Mouse (Mus musculus) intestine, embryonic 14.5 days (tissue): ENCODE results near the gene Nup133. TPM values are rescaled to one million over a fixed set of nuclear protein-coding genes. Genes with fewer than 3 reads are reported as not detected.

Experiments
- ATAC-seq: fragments of 200-750 bp; cut with Nextera tagmentation; replicated peaks from 2 replicates; pipeline ENCODE4 v1.8.0; 2017; ENCODE audit warnings: low read depth, moderate number of reproducible peaks, moderate TSS enrichment, moderate library complexity; ENCODE audit not compliant: low FRiP score, low TSS enrichment
- DNase-seq: peaks from one replicate; pipeline ENCODE4 v3.0.0-alpha.2; 2018; ENCODE audit warnings: low spot score
- H3K27ac ChIP-seq: fragments of 300-500 bp; sonication (generic); 2 replicates; pipeline ENCODE4 v1.5.1; 2014; ENCODE audit warnings: low read depth, mild to moderate bottlenecking, control low read depth
- H3K27me3 ChIP-seq: fragments of 300-500 bp; sonication (generic); replicated peaks from 2 replicates; pipeline ENCODE4 v1.6.1; 2014; ENCODE audit warnings: low read length, control low read depth; ENCODE audit not compliant: control insufficient read depth, insufficient read depth
- H3K36me3 ChIP-seq: fragments of 300-500 bp; sonication (generic); 2 replicates; pipeline ENCODE4 v1.6.1; 2014; ENCODE audit warnings: low read length, control low read depth; ENCODE audit not compliant: control insufficient read depth, insufficient read depth
- H3K4me1 ChIP-seq: fragments of 300-500 bp; sonication (generic); replicated peaks from 2 replicates; pipeline ENCODE4 v1.6.1; 2014; ENCODE audit warnings: low read length, control low read depth, mixed read lengths; ENCODE audit not compliant: control insufficient read depth, insufficient read depth
- H3K4me2 ChIP-seq: fragments of 300-500 bp; sonication (generic); 2 replicates; pipeline ENCODE4 v1.6.1; 2014; ENCODE audit warnings: low read length
- H3K4me3 ChIP-seq: fragments of 300-500 bp; sonication (generic); 2 replicates; pipeline ENCODE4 v1.5.1; 2014; ENCODE audit warnings: low read depth, low read length, control low read depth, mixed read lengths
- H3K9ac ChIP-seq: fragments of 300-500 bp; sonication (generic); 2 replicates; pipeline ENCODE4 v1.6.1; 2014; ENCODE audit warnings: mild to moderate bottlenecking, low read length
- H3K9me3 ChIP-seq: fragments of 300-500 bp; sonication (generic); 2 replicates; pipeline ENCODE4 v1.6.1; 2016; ENCODE audit warnings: low read length, control low read depth; ENCODE audit not compliant: control insufficient read depth
- WGBS: fragments of 180-500 bp; shearing (Covaris S2); extraction: QIAGEN DNeasy Blood & Tissue Kit; methylation state at CpG from one replicate; pipeline ENCODE4 v1.1.7; 2014; 5-methylcytosine and 5-hydroxymethylcytosine counted together
- polyA plus RNA-seq: library from polyadenylated mRNA; unstranded; fragments of >200 nt; fragmentation: Nextera tagmentation; extraction: Ambion mirVana; gene quantifications from 2 replicates; pipeline ENCODE4 v1.2.1, GENCODE M21; 2014

Nup133 gene
- polyA plus RNA-seq, 1 experiment from 2014 or later, result 44.3 TPM

- Histone ChIP-seq H3K27ac (no peak overlapping the region), H3K4me2 (no peak overlapping the region), H3K9ac (no peak overlapping the region), H3K36me3 (no peaks in the 10 kb centered on the region), H3K27me3 (peaks cover 64% of the 10 kb centered on the region), H3K4me3 (no peak overlapping the region), H3K9me3 (no peaks in the 10 kb centered on the region), H3K4me1 (0 out of 2 replicates have a peak, but pooled peaks cover 6% of the 10 kb centered on the region)
- ATAC-seq (no peak), DNase-seq (no peak)
- 76% methylated on average over 4 of the region's 4 CpGs for WGBS
Observed at GRCm38 (mm10) chr8:123889797-123890196, 59.3 kb downstream of the Nup133 start.

- Histone ChIP-seq H3K27me3 (peaks cover 45% of the 10 kb centered on the region), H3K27ac (no peak overlapping the region), H3K4me2 (no peak overlapping the region), H3K4me1 (0 out of 2 replicates have a peak, but pooled peaks cover 6% of the 10 kb centered on the region), H3K36me3 (no peaks in the 10 kb centered on the region), H3K9me3 (no peaks in the 10 kb centered on the region), H3K9ac (no peak overlapping the region), H3K4me3 (no peak overlapping the region)
- no peak for DNase-seq
- no peak for ATAC-seq
- WGBS, result 78% methylated on average over 2 of the region's 2 CpGs
Observed at GRCm38 (mm10) chr8:123887956-123888355, 61.1 kb downstream of the Nup133 start.

- Histone ChIP-seq H3K4me2 (no peak overlapping the region), H3K9me3 (no peaks in the 10 kb centered on the region), H3K9ac (no peak overlapping the region), H3K36me3 (no peaks in the 10 kb centered on the region), H3K27ac (no peak overlapping the region), H3K27me3 (peaks cover 38% of the 10 kb centered on the region), H3K4me1 (0 out of 2 replicates have a peak, but pooled peaks cover 3% of the 10 kb centered on the region), H3K4me3 (no peak overlapping the region)
- ATAC-seq, result no peak
- WGBS, result 92% methylated on average over 4 of the region's 4 CpGs
- no peak for DNase-seq
Observed at GRCm38 (mm10) chr8:123887163-123887562, 61.9 kb downstream of the Nup133 start.

- H3K4me3 ChIP-seq, result no peak overlapping the region
- DNase-seq (no peak), ATAC-seq (peak; percentile 71; the same call in 1 of the 2 replicates)
- H3K27me3 ChIP-seq, result peaks cover 17% of the 10 kb centered on the region
- H3K4me2 ChIP-seq, result peak overlapping the region; percentile 30; the same call in 1 of the 2 replicates
- no peaks in the 10 kb centered on the region for H3K9me3 ChIP-seq
- H3K9ac ChIP-seq, result no peak overlapping the region; the same call in 1 of the 2 replicates
- 0 out of 2 replicates have a peak overlapping the region, but pooled peaks have one; percentile 0 for H3K27ac ChIP-seq
- no peaks in the 10 kb centered on the region for H3K36me3 ChIP-seq
- no peaks in the 10 kb centered on the region for H3K4me1 ChIP-seq
- 7% methylated on average over 14 of the region's 14 CpGs for whole genome bisulfite sequencing
Observed at GRCm38 (mm10) chr8:123884721-123885565, 64.1 kb downstream of the Nup133 start.

- Histone ChIP-seq H3K36me3 (no peaks in the 10 kb centered on the region), H3K9ac (no peak overlapping the region), H3K9me3 (no peaks in the 10 kb centered on the region), H3K4me1 (no peaks in the 10 kb centered on the region), H3K4me3 (no peak overlapping the region), H3K27me3 (peaks cover 14% of the 10 kb centered on the region), H3K4me2 (no peak overlapping the region), H3K27ac (no peak overlapping the region)
- ATAC-seq (no peak), DNase-seq (no peak)
- 87% methylated on average over 4 of the region's 4 CpGs for WGBS
Observed at GRCm38 (mm10) chr8:123883094-123883493, 66.0 kb downstream of the Nup133 start.

DNA sequence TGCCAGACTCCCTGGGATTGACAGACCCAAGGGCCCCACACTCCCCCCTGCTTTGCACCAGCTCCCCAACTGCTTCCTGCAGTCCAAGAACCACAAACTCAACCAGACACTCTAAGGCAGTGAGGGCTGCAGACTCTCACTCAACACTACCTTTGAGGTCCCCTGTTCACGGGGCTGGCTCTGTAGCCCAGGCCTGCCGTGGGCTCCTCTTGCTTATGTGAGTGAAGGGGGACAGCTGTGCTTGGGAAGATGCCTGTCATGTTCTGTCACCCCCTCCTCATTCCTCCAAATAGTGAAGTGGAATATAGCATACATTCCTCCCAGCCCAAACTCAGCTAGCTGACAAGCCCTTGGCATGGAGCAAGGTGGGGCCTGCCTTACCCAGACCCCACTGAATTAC lies 66.7 kb downstream of the Nup133 start:
- Histone ChIP-seq H3K4me2 (no peak overlapping the region), H3K27ac (no peak overlapping the region), H3K4me1 (no peaks in the 10 kb centered on the region), H3K36me3 (no peaks in the 10 kb centered on the region), H3K9ac (no peak overlapping the region), H3K4me3 (no peak overlapping the region), H3K9me3 (no peaks in the 10 kb centered on the region), H3K27me3 (peaks cover 14% of the 10 kb centered on the region)
- no peak for ATAC-seq
- WGBS, result 52% methylated on average over 2 of the region's 2 CpGs
- no peak for DNase-seq

DNA sequence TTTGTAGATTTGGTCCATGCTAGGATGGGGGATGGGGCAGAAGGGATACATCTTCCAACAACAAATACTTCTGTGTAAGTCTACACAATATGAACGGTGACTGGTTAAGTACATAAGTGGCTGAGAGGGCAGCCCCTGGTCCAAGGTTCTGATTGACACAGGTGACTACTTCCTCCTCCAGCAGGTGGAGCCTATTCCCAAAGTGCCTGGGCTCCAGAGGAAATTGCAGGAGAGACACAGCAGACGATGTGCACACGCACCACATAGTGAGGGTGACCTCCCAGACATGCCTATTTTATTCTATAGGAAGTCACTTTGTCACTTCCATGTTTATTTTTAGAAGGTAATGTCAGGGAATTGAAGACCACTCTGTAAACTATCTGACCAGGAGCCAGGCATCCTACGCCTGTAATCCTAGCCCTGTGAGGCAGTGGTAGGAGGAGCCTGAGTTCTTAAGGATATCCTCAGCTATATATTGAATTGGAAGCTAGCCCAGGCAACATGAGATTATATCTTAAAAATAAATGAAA lies 68.2 kb downstream of the Nup133 start:
- Histone ChIP-seq H3K36me3 (no peaks in the 10 kb centered on the region), H3K9me3 (no peaks in the 10 kb centered on the region), H3K4me2 (no peak overlapping the region), H3K27ac (no peak overlapping the region), H3K4me1 (no peaks in the 10 kb centered on the region), H3K9ac (no peak overlapping the region), H3K4me3 (no peak overlapping the region), H3K27me3 (peaks cover 5% of the 10 kb centered on the region)
- no peak for ATAC-seq
- DNase-seq, result no peak
- WGBS, result 31% methylated on average over 4 of the region's 4 CpGs

- no peak overlapping the region for H3K4me2 ChIP-seq
- H3K4me3 ChIP-seq, result no peak overlapping the region
- 0 out of 2 replicates have a peak, but pooled peaks cover 2% of the 10 kb centered on the region for H3K27me3 ChIP-seq
- H3K9me3 ChIP-seq, result no peaks in the 10 kb centered on the region
- no peak for ATAC-seq
- no peak overlapping the region for H3K9ac ChIP-seq
- WGBS, result 60% methylated on average over 10 of the region's 10 CpGs
- H3K36me3 ChIP-seq, result no peaks in the 10 kb centered on the region
- no peak for DNase-seq
- H3K27ac ChIP-seq, result no peak overlapping the region
- H3K4me1 ChIP-seq, result no peaks in the 10 kb centered on the region
Observed at GRCm38 (mm10) chr8:123880271-123880670, 68.8 kb downstream of the Nup133 start.
